Mouse (Mus musculus): ENCODE results near the gene Gm2115.

- no peak for TF ChIP-seq CTCF (IDR thresholded peaks at IDR 0.05; ENCODE audit: borderline replicate concordance, control insufficient read depth, extremely low read depth, insufficient read depth, low read length, poor library complexity)
- no peak for TF ChIP-seq POLR2A (IDR thresholded peaks at IDR 0.05; ENCODE audit: control insufficient read depth, extremely low read depth, insufficient read depth, low read length, poor library complexity)
Measured at GRCm38 (mm10) chr7:84564236-84564635, 35.5 kb downstream of the Gm2115 start.

Data from thymus, adult 2 months (tissue).